Mouse (Mus musculus): Measurements from ENCODE around the gene Xrcc3. TPM values are rescaled to one million over a fixed set of nuclear protein-coding genes. Genes with fewer than 3 reads are reported as not detected.

Xrcc3 gene
- 1 to 10 TPM; 4.4 to 4.6 TPM for total RNA-seq (2023)

GRCm38 (mm10) chr12:111813766-111814617 is at the start of gene Xrcc3, which contains the start of gene Zfyve21:
Xrcc3 (minus strand) TSS chr12:111813873.
Zfyve21 (plus strand) TSS chr12:111814170.

GRCm38 (mm10) chr12:111758381-111759175 is 55.1 kb downstream of the Xrcc3 start, which contains the start of gene Klc1:
Klc1 (plus strand) TSS chr12:111758849.

Other genes with a start within 250 kb of the Xrcc3 start
- gene Mark3, start 239.3 kb downstream of the Xrcc3 start, total RNA-seq (2023), result 10 to 100 TPM; 51.1 to 56.3 TPM
- gene Ckb, start 141.5 kb downstream of the Xrcc3 start, total RNA-seq (2023), result 1 to 10 TPM; 2.8 to 5.7 TPM
- 1 to 10 TPM; 3.0 to 4.1 TPM for gene Trmt61a, start 135.8 kb downstream of the Xrcc3 start, total RNA-seq (2023)
- 1 to 10 TPM; 7.5 to 8.3 TPM for gene Bag5, start 100.6 kb downstream of the Xrcc3 start, total RNA-seq (2023)
- gene Apopt1, start 100.6 kb downstream of the Xrcc3 start, total RNA-seq (2023), result 10 to 100 TPM; 16.6 to 17.1 TPM
- 10 to 100 TPM; 55.4 to 62.0 TPM for gene Klc1, start 55.0 kb downstream of the Xrcc3 start, total RNA-seq (2023)
- gene Zfyve21, start 297 bp upstream of the Xrcc3 start, total RNA-seq (2023), result 1 to 10 TPM; 3.3 to 4.7 TPM
- gene Ppp1r13b, start 94.2 kb upstream of the Xrcc3 start, total RNA-seq (2023), result 1 to 10 TPM; 1.8 to 2.3 TPM
- 100 to 1,000 TPM; 143 to 146 TPM for gene Atp5mpl, start 153.1 kb upstream of the Xrcc3 start, total RNA-seq (2023)
- under 1 TPM in 1 of 2 experiments, not detected in 1; 0.15 TPM for gene Tdrd9, start 157.7 kb upstream of the Xrcc3 start, total RNA-seq (2023)
- not detected for gene Rd3l, start 167.4 kb upstream of the Xrcc3 start, total RNA-seq (2023)